ENCODE assay signal across 10 mouse cellular contexts in genomic region chr5:114296693-114297631, GRCm38 (mm10). TPM values are rescaled to one million over a fixed set of nuclear protein-coding genes. Genes with fewer than 3 reads are reported as not detected.
A peak's percentile ranks its signal among the peaks of the same experiment; 100 is the strongest.
DNase-seq lines count a peak whose midpoint lies in the region; ATAC-seq and TF ChIP-seq lines count a peak whose summit lies in the region.
"Had no signal": no experiment of that assay in that cellular context is flagged by ENCODE, and none has a peak within 500 bp of the region (broad histone marks: within the 10 kb centered on the region; RNA-seq: fewer than 3 reads in every experiment).

No protein-coding gene starts in this region.

- no peaks in the 10 kb centered on the region for H3K36me3 ChIP-seq in kidney, embryonic 15.5 days
- no peaks in the 10 kb centered on the region for H3K36me3 ChIP-seq in ES-Bruce4 (ENCODE audit: control insufficient read depth, insufficient read depth, low read length, poor library complexity, severe bottlenecking)

- H3K4me1 ChIP-seq in kidney, embryonic 15.5 days, result peaks cover 13% of the 10 kb centered on the region
- no peaks in the 10 kb centered on the region for H3K4me1 ChIP-seq in ES-Bruce4 (ENCODE audit: control insufficient read depth, insufficient read depth, low read length)

- no peak for TF ChIP-seq POLR2A in ES-Bruce4 (IDR thresholded peaks at IDR 0.05; ENCODE audit: insufficient read depth, low read length)

- 20% methylated on average over 22 of the region's 22 CpGs for WGBS in kidney, embryonic 15.5 days

- peak overlapping the region; percentile 30; the same call in 1 of the 2 replicates for H3K4me2 ChIP-seq in kidney, embryonic 15.5 days

- H3K27ac ChIP-seq in kidney, embryonic 15.5 days, result no peak overlapping the region
- no peak overlapping the region for H3K27ac ChIP-seq in ES-Bruce4 (ENCODE audit: insufficient read depth, low read length)

- DNase-seq in kidney, postnatal 25 days, result no peak
- DNase-seq in c-Kit-positive CD71-positive TER-119-positive erythroid progenitor cells, embryonic 14.5 days (ENCODE audit: low spot score), result peak; percentile 24
- DNase-seq in heart, postnatal 4 days, result peak; percentile 53
- DNase-seq in retina, embryonic 14.5 days (ENCODE audit: low spot score), result peak; percentile 58
- no peak for DNase-seq in frontal cortex, postnatal 36 days (ENCODE audit: low spot score in 2 of 2)
- no peak for DNase-seq in frontal cortex, postnatal 10 days (ENCODE audit: low spot score in 2 of 2)

- no peak for ATAC-seq in kidney, embryonic 15.5 days (replicated peaks; ENCODE audit: low FRiP score)

- TF ChIP-seq EP300 in ES-Bruce4 (IDR thresholded peaks at IDR 0.05; ENCODE audit: insufficient read depth, low read depth, low read length), result no peak

- peak; percentile 42 for TF ChIP-seq CTCF in ES-Bruce4 (IDR thresholded peaks at IDR 0.05; ENCODE audit: low read depth, low read length)

- no peaks in the 10 kb centered on the region for H3K9me3 ChIP-seq in kidney, embryonic 15.5 days (replicated peaks)
- H3K9me3 ChIP-seq in ES-Bruce4 (replicated peaks; ENCODE audit: control insufficient read depth, insufficient read depth, low read length, poor library complexity, severe bottlenecking), result no peaks in the 10 kb centered on the region

- no peak overlapping the region for H3K9ac ChIP-seq in kidney, embryonic 15.5 days
- H3K9ac ChIP-seq in ES-Bruce4 (ENCODE audit: low read depth, poor library complexity, severe bottlenecking), result no peak overlapping the region

- H3K27me3 ChIP-seq in kidney, embryonic 15.5 days, result 0 out of 2 replicates have a peak, but pooled peaks cover 11% of the 10 kb centered on the region
- H3K27me3 ChIP-seq in ES-Bruce4 (ENCODE audit: control insufficient read depth, insufficient read depth, low read length, poor library complexity, severe bottlenecking), result no peaks in the 10 kb centered on the region

- H3K4me3 ChIP-seq in kidney, embryonic 15.5 days (replicated peaks), result no peak overlapping the region
- no peak overlapping the region for H3K4me3 ChIP-seq in ES-Bruce4 (ENCODE audit: low read depth, low read length)

RNA-seq across cellular contexts. Expression of gene Myo1h, which starts 8.0 kb away (rescaled TPM):
- polyA plus RNA-seq in kidney, embryonic 15.5 days (2015; fragmentation: Nextera tagmentation; extraction: Ambion mirVana), result 1.5 and 2.2 TPM in 2 replicates
- 1.8 and 1.9 TPM in 2 replicates for polyA plus RNA-seq in ES-Bruce4 (2011; ENCODE audit: insufficient read depth, insufficient read length, low read depth, missing spikeins)
- total RNA-seq in heart, postnatal 4 days (2021), result under 1 TPM; 0.17 to 0.20 TPM

RNA-seq across cellular contexts. Expression of gene Foxn4, which starts 23.4 kb away (rescaled TPM):
- polyA plus RNA-seq in kidney, embryonic 15.5 days (2015; fragmentation: Nextera tagmentation; extraction: Ambion mirVana), result not detected in 2 replicates
- polyA plus RNA-seq in ES-Bruce4 (2011; ENCODE audit: insufficient read depth, insufficient read length, low read depth, missing spikeins), result 2.6 and 3.7 TPM in 2 replicates
- total RNA-seq in heart, postnatal 4 days (2021), result not detected
- total RNA-seq: common myeloid progenitor, adult 5-6 weeks; neutrophil, adult 5-6 weeks had no signal

Comparison
In these comparisons a context has a peak if more than half of its experiments do, and no peak if none do; other contexts are left out.
1. DNase-seq: peak in c-Kit-positive CD71-positive TER-119-positive erythroid progenitor cells, embryonic 14.5 days (single experiment), heart, postnatal 4 days (single experiment) and retina, embryonic 14.5 days (single experiment); none in kidney, postnatal 25 days (0 of 2), frontal cortex, postnatal 36 days (0 of 2) and frontal cortex, postnatal 10 days (0 of 2).